Mouse (Mus musculus): ENCODE measurements at regions not wholly inside any gene's neighbourhood (a gene's known extent, or its start where the extent isn't known, plus 50 kb on each side); places are given as distances from the start of the nearest gene placed in this dataset.

- Histone ChIP-seq H3K27ac (ENCODE audit: low read length) (0 out of 2 replicates have a peak overlapping the region, but pooled peaks have one; percentile 23), H3K4me3 (replicated peaks; ENCODE audit: low read length) (no peak overlapping the region), H3K9ac (replicated peaks; ENCODE audit: low read depth, low read length) (no peak overlapping the region), H3K4me2 (ENCODE audit: low read length) (no peak overlapping the region), H3K4me1 (replicated peaks; ENCODE audit: control insufficient read depth, insufficient read depth, low read length) (peaks cover 4% of the 10 kb centered on the region; the same call in 1 of the 2 replicates), H3K27me3 (replicated peaks; ENCODE audit: control insufficient read depth, insufficient read depth, low read length) (no peaks in the 10 kb centered on the region), H3K36me3 (ENCODE audit: control insufficient read depth, insufficient read depth) (no peaks in the 10 kb centered on the region), H3K9me3 (ENCODE audit: control insufficient read depth, low read length) (peaks cover 6% of the 10 kb centered on the region; the same call in 1 of the 2 replicates)
- 38% methylated on average over 4 of the region's 4 CpGs for WGBS
- peak; percentile 67 for ATAC-seq
Measured at GRCm38 (mm10) chr10:23403351-23403938, 52.9 kb upstream of the Eya4 start.

All from forebrain, embryonic 16.5 days (tissue).